Mouse (Mus musculus) heart, embryonic 16.5 days (tissue): ENCODE measurements at regions not wholly inside any gene's neighbourhood (a gene's known extent, or its start where the extent isn't known, plus 50 kb on each side); places are given as distances from the start of the nearest gene placed in this dataset. TPM values are rescaled to one million over a fixed set of nuclear protein-coding genes. Genes with fewer than 3 reads are reported as not detected.

ENCODE experiments used
- ATAC-seq: fragments of 200-750 bp; cut with Nextera tagmentation; replicated peaks from 2 replicates; pipeline ENCODE4 v1.8.0; 2017; ENCODE audit warnings: moderate number of reproducible peaks; ENCODE audit not compliant: insufficient read depth, low FRiP score; ENCODE audit errors: extremely low read depth
- H3K27ac ChIP-seq: fragments of 300-500 bp; sonication (generic); 2 replicates; pipeline ENCODE4 v1.5.1; 2014; ENCODE audit warnings: mild to moderate bottlenecking, low read length, control low read depth, moderate library complexity
- H3K27me3 ChIP-seq: fragments of 300-500 bp; sonication (generic); 2 replicates; pipeline ENCODE4 v1.6.1; 2014; ENCODE audit warnings: low read length, mixed read lengths; ENCODE audit not compliant: control insufficient read depth, insufficient read depth
- H3K36me3 ChIP-seq: fragments of 300-500 bp; sonication (generic); 2 replicates; pipeline ENCODE4 v1.6.1; 2014; ENCODE audit not compliant: control insufficient read depth, insufficient read depth
- H3K4me1 ChIP-seq: fragments of 300-500 bp; sonication (generic); 2 replicates; pipeline ENCODE4 v1.6.1; 2014; ENCODE audit warnings: low read length, mixed read lengths; ENCODE audit not compliant: control insufficient read depth, insufficient read depth
- H3K4me2 ChIP-seq: fragments of 300-500 bp; sonication (generic); 2 replicates; pipeline ENCODE4 v1.6.1; 2014; ENCODE audit warnings: low read depth, mild to moderate bottlenecking, control low read depth, low read length
- H3K4me3 ChIP-seq: fragments of 300-500 bp; sonication (generic); 2 replicates; pipeline ENCODE4 v1.5.1; 2014; ENCODE audit warnings: mild to moderate bottlenecking, control low read depth, low read length
- H3K9ac ChIP-seq: fragments of 300-500 bp; sonication (generic); 2 replicates; pipeline ENCODE4 v1.6.1; 2014; ENCODE audit warnings: low read length, control low read depth
- H3K9me3 ChIP-seq: fragments of 300-500 bp; sonication (generic); replicated peaks from 2 replicates; pipeline ENCODE4 v1.6.1; 2016; ENCODE audit warnings: low read length; ENCODE audit not compliant: control insufficient read depth
- WGBS: fragments of 180-500 bp; shearing (Covaris S2); extraction: QIAGEN DNeasy Blood & Tissue Kit; methylation state at CpG from one replicate; pipeline ENCODE4 v1.1.7; 2014; 5-methylcytosine and 5-hydroxymethylcytosine counted together
- microRNA-seq: library from miRNA; unstranded; fragments of <30 nt; microRNA quantifications from one replicate; pipeline ENCODE4, GENCODE M21; 2017

DNA sequence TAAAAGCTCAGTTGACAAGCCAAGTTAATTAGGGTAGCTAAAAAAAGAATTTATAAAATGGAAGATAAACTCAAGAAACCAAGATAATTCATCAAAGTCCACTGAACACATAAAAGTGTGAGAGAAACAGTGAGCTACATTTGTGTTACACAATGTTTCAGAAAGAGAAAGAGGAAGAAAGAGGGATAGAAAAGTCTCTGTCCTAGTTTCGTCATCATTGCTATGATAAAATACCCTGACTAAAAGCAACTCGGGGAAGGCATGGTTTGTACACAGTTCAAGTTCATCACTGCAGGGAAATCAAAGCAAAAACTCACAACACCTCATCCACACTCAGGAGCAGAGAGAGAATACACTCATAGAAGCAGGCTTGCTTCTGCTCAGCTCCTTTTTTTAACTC, 548.9 kb downstream of the Utrn start:
- 72% methylated on average over 2 of the region's 2 CpGs for WGBS

More for the DNA sequence above, 548.9 kb downstream of the Utrn start:
- no peaks in the 10 kb centered on the region for H3K27me3 ChIP-seq
- no peak overlapping the region for H3K9ac ChIP-seq
- no peaks in the 10 kb centered on the region for H3K36me3 ChIP-seq
- H3K4me3 ChIP-seq = no peak overlapping the region
- ATAC-seq = no peak
- no peaks in the 10 kb centered on the region for H3K9me3 ChIP-seq
- no peak overlapping the region for H3K27ac ChIP-seq
- no peaks in the 10 kb centered on the region for H3K4me1 ChIP-seq
- H3K4me2 ChIP-seq = no peak overlapping the region

Small RNA genes lying in the stretch of these regions (microRNA-seq; reads per million reads assigned to microRNA genes)
- not detected for gene Gm22194
